Mouse (Mus musculus): Measurements from ENCODE around the gene Gm49383.

DNA sequence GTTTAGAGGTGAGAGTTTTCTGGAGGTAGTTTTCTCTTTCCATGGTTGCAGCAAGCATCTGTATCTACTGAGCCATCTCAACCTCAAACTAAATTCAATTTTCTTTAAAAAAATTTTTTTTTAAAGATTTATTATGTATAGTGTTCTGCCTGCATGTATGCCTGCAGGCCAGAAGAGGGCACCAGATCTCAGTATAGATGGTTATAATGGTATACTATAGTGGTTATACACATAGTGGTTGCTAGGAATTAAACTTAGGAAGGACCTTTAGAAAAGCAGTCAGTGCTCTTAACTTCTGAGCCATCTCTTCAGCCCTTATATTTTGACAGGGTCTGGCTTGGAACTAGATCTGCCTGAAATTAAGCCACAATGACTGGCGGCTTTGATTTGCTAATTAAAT lies 6.4 kb downstream of the Gm49383 start:
- TF ChIP-seq GATA1 (IDR thresholded peaks at IDR 0.05; ENCODE audit: low read length): no peak
- TF ChIP-seq TAL1 (IDR thresholded peaks at IDR 0.05; ENCODE audit: low read length): no peak

Data from erythroblast, embryonic 14.5 days (primary cell).